ENCODE assay signal across 19 mouse cellular contexts in the genomic region with DNA sequence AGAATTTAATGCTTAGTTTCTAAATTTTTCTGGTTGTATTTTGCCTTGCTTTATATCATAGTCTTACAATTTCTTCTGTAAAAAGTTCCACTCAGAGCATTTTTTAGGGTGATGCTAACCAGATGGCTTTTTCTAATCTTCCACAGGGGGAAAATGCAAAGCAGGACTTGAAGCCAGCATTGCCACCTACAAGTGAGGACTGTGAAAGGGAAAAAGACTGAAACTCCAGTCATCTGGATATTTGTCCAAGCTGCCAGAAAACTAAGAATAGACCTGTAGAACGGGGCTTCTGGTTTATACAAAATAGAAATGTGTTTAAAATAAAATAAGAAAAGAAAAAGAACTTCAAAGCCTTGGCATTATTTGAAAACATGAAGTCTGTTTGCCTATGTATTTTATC. TPM values are rescaled to one million over a fixed set of nuclear protein-coding genes. Genes with fewer than 3 reads are reported as not detected.
A peak's percentile ranks its signal among the peaks of the same experiment; 100 is the strongest.
DNase-seq lines count a peak whose midpoint lies in the region; ATAC-seq lines count a peak whose summit lies in the region.
"Had no signal": no experiment of that assay in that cellular context is flagged by ENCODE, and none has a peak within 500 bp of the region (broad histone marks: within the 10 kb centered on the region; RNA-seq: fewer than 3 reads in every experiment).

No protein-coding gene starts in this region.

- DNase-seq in frontal cortex, postnatal 14 days (ENCODE audit: low spot score in 2 of 2): no peak
- peak; percentile 60 for DNase-seq in layer of hippocampus, adult 9-11 months
- DNase-seq in layer of hippocampus, postnatal 14 days (ENCODE audit: low spot score in 2 of 2): no peak
- DNase-seq in brain, adult 2 months (ENCODE audit: low read depth, low spot score): peak; percentile 86
- peak; percentile 16 for DNase-seq in right cerebral cortex, postnatal 25 days
- DNase-seq in urinary bladder, postnatal 4 days (ENCODE audit: low spot score in 2 of 2): no peak
- DNase-seq: adrenal gland, postnatal 25 days; cerebellum, adult 9-10 months; gastrocnemius, postnatal 10 days; kidney, adult 8-10 months; kidney, postnatal 14 days; liver, embryonic 13.5 days; lung, adult 2 months; lung, postnatal 14 days had no signal

- peak; percentile 99 for ATAC-seq in frontal cortex, adult (ENCODE audit: low TSS enrichment)
- ATAC-seq: CD4-positive, CD25-positive, alpha-beta regulatory T cell, adult 4 months; hindbrain, embryonic 16.5 days; intestine, embryonic 15.5 days; midbrain, embryonic 13.5 days had no signal

RNA-seq across cellular contexts. Expression of gene Tent2, which starts 19.6 kb away (rescaled TPM):
- 10 to 100 TPM; 20.5 to 20.6 TPM for total RNA-seq in layer of hippocampus, postnatal 14 days (2021)

Comparison
In these comparisons a context has a peak if more than half of its experiments do, and no peak if none do; other contexts are left out.
1. DNase-seq: peak in layer of hippocampus, adult 9-11 months (single experiment), brain, adult 2 months (single experiment) and right cerebral cortex, postnatal 25 days (single experiment); none in frontal cortex, postnatal 14 days (0 of 2), layer of hippocampus, postnatal 14 days (0 of 2) and urinary bladder, postnatal 4 days (0 of 2).